Mouse (Mus musculus): Measurements from ENCODE around the gene Lmbr1. TPM values are rescaled to one million over a fixed set of nuclear protein-coding genes. Genes with fewer than 3 reads are reported as not detected.

Gene Lmbr1
- polyA plus RNA-seq, 1 experiment from 2014 or later = 42.8 TPM

DNA sequence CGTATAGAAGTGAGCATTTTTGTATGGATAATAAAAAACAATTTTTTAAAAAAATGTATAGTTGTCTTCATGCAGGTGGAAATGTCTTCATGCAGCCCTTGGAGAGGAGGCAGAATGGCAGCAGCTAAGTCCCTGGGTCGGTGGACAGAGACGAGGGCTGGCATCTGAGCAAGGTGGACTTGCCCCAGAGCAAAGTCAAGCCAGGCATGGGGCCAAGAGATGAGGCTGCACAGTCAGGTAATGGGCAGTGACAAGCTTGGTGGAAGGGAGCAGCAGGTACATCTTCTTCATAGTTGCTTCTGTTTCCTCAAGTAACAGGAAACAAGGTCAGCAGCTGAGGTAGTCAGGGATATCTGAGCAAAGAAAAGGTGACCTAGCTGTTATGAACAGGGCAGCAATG is 97.1 kb downstream of the Lmbr1 start:
- Histone ChIP-seq H3K27me3 (replicated peaks; ENCODE audit: control insufficient read depth, insufficient read depth, low read length) (no peaks in the 10 kb centered on the region), H3K4me2 (ENCODE audit: low read length) (no peak overlapping the region), H3K36me3 (ENCODE audit: control insufficient read depth, insufficient read depth, low read length) (no peaks in the 10 kb centered on the region), H3K9me3 (ENCODE audit: control insufficient read depth, low read length) (no peaks in the 10 kb centered on the region), H3K4me1 (ENCODE audit: control insufficient read depth, insufficient read depth, low read depth, low read length) (no peaks in the 10 kb centered on the region), H3K27ac (ENCODE audit: low read depth, low read length) (no peak overlapping the region), H3K9ac (ENCODE audit: low read depth, low read length) (no peak overlapping the region), H3K4me3 (ENCODE audit: low read length) (no peak overlapping the region)
- ATAC-seq = no peak
- WGBS = 88% methylated on average over 3 of the region's 3 CpGs

DNA sequence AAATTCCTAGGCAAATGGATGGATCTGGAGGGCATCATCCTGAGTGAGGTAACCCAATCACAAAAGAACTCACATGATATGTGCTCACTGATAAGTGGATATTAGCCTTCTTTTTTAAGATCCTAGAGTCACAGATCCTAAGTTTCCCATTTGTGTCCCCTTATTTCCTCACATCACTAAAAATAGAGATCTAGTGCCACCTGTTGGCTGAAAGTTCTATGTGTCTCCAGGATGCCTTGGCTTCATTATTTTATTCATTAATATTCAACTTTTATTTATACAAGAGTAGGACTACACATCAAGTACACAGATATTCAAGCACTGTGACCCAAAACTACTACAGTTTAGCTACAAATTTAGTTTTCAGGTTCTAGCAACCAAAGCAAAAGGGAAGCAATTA is 103.4 kb downstream of the Lmbr1 start:
- no peak for ATAC-seq
- H3K4me2 ChIP-seq (ENCODE audit: low read length) = no peak overlapping the region
- no peak overlapping the region for H3K27ac ChIP-seq (ENCODE audit: low read depth, low read length)

DNA sequence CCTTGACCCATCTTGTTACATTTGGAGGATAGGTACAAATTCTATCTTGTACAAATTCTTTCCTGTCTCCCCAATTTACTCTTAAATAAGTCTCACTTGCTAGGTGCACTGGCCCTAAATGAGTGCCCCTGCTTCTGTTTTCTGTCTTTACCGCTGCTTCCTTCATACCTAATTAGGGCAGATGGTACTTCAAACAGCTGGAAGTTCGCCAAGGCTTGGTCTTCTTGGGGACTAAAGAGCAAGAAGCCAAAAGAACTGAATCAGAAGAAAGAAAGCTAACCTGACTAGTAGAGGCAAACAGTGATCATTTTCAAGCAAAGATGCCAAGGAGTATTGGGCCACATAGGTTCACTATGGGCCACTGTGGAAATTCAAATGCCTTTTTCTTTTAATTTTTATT is 104.8 kb downstream of the Lmbr1 start:
- no peak for ATAC-seq
- Histone ChIP-seq H3K4me1 (ENCODE audit: control insufficient read depth, insufficient read depth, low read depth, low read length) (no peaks in the 10 kb centered on the region), H3K27ac (ENCODE audit: low read depth, low read length) (no peak overlapping the region), H3K4me3 (ENCODE audit: low read length) (no peak overlapping the region), H3K36me3 (ENCODE audit: control insufficient read depth, insufficient read depth, low read length) (no peaks in the 10 kb centered on the region), H3K27me3 (replicated peaks; ENCODE audit: control insufficient read depth, insufficient read depth, low read length) (no peaks in the 10 kb centered on the region), H3K9me3 (ENCODE audit: control insufficient read depth, low read length) (no peaks in the 10 kb centered on the region), H3K4me2 (ENCODE audit: low read length) (no peak overlapping the region), H3K9ac (ENCODE audit: low read depth, low read length) (no peak overlapping the region)
- 64% methylated on average over 2 of the region's 2 CpGs for WGBS

More for the DNA sequence above, 103.4 kb downstream of the Lmbr1 start:
- no peaks in the 10 kb centered on the region for H3K27me3 ChIP-seq (replicated peaks; ENCODE audit: control insufficient read depth, insufficient read depth, low read length)
- H3K9me3 ChIP-seq (ENCODE audit: control insufficient read depth, low read length) = no peaks in the 10 kb centered on the region
- H3K4me1 ChIP-seq (ENCODE audit: control insufficient read depth, insufficient read depth, low read depth, low read length) = no peaks in the 10 kb centered on the region
- no peaks in the 10 kb centered on the region for H3K36me3 ChIP-seq (ENCODE audit: control insufficient read depth, insufficient read depth, low read length)
- no peak overlapping the region for H3K9ac ChIP-seq (ENCODE audit: low read depth, low read length)
- H3K4me3 ChIP-seq (ENCODE audit: low read length) = no peak overlapping the region

DNA sequence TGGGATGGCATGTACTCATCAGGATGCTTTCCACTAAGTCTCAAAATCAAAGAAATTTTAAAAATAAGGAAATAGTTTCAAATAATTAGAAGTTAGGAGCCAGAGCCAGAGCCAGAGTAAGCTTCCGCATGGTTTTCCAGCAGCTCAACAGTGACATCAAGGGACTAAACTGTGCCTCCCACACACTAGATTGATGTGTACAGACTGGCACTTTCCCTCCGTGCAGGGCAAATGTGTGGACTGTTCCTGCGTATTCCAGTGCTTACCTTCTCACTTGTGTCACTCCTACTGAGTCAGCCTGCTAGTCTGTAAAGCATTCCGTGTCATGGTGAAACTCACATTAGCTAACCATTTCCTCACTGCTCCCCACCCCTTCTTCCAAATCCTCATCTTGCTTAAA is 107.3 kb downstream of the Lmbr1 start:
- WGBS = 65% methylated on average over 4 of the region's 4 CpGs
- no peaks in the 10 kb centered on the region for H3K9me3 ChIP-seq (ENCODE audit: control insufficient read depth, low read length)
- no peak for ATAC-seq
- no peak overlapping the region for H3K9ac ChIP-seq (ENCODE audit: low read depth, low read length)
- H3K4me3 ChIP-seq (ENCODE audit: low read length) = no peak overlapping the region
- no peak overlapping the region for H3K27ac ChIP-seq (ENCODE audit: low read depth, low read length)
- no peaks in the 10 kb centered on the region for H3K36me3 ChIP-seq (ENCODE audit: control insufficient read depth, insufficient read depth, low read length)
- no peaks in the 10 kb centered on the region for H3K27me3 ChIP-seq (replicated peaks; ENCODE audit: control insufficient read depth, insufficient read depth, low read length)
- no peaks in the 10 kb centered on the region for H3K4me1 ChIP-seq (ENCODE audit: control insufficient read depth, insufficient read depth, low read depth, low read length)
- no peak overlapping the region for H3K4me2 ChIP-seq (ENCODE audit: low read length)

DNA sequence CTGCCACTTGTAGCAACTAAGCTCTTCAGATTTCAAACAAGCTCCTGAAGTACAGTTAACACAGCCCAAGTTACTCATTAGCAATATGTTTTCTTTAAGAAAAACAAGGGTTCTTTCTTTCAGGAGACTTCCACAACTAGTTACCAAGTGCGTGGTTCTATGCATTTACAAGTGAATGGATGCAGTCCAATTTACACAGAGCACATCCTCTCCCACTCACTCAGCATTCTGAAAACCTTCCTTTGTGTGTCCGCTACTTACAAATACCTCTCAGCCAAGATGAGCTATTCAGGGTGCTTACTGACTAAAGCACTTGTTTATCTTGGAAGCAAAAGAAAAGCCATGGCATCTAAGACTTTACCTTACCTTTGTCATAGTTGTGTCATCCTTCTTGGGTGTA is 124.3 kb downstream of the Lmbr1 start:
- Histone ChIP-seq H3K9ac (ENCODE audit: low read depth, low read length) (no peak overlapping the region), H3K9me3 (ENCODE audit: control insufficient read depth, low read length) (no peaks in the 10 kb centered on the region), H3K4me2 (ENCODE audit: low read length) (no peak overlapping the region), H3K36me3 (ENCODE audit: control insufficient read depth, insufficient read depth, low read length) (no peaks in the 10 kb centered on the region), H3K27me3 (replicated peaks; ENCODE audit: control insufficient read depth, insufficient read depth, low read length) (no peaks in the 10 kb centered on the region), H3K4me1 (ENCODE audit: control insufficient read depth, insufficient read depth, low read depth, low read length) (peaks cover 5% of the 10 kb centered on the region; the same call in 1 of the 2 replicates), H3K27ac (ENCODE audit: low read depth, low read length) (no peak overlapping the region), H3K4me3 (ENCODE audit: low read length) (no peak overlapping the region)
- no peak for ATAC-seq
- WGBS = 23% methylated on average over 2 of the region's 2 CpGs

DNA sequence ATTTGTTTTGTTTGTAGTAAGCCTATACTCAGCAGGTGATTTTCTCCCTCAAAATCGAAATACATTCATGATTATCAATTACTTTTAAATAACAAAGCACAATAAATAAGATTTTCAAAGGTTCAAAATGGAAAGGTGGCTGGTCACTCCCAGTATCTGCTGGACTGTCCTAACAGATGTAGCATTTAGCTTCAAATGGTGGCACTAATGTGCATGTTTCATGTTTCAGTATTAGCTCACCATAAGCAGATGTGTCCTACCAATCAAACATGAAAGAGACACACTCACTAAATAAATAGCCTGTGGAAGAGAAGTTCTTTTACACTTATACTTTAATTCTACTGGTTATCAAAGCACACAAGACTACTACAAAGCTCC is 126.7 kb downstream of the Lmbr1 start:
- 62% methylated on average over 1 of the region's 1 CpGs for WGBS
- Histone ChIP-seq H3K9me3 (ENCODE audit: control insufficient read depth, low read length) (no peaks in the 10 kb centered on the region), H3K4me1 (ENCODE audit: control insufficient read depth, insufficient read depth, low read depth, low read length) (peaks cover 5% of the 10 kb centered on the region; the same call in 1 of the 2 replicates), H3K9ac (ENCODE audit: low read depth, low read length) (no peak overlapping the region), H3K4me2 (ENCODE audit: low read length) (no peak overlapping the region), H3K4me3 (ENCODE audit: low read length) (no peak overlapping the region), H3K27me3 (replicated peaks; ENCODE audit: control insufficient read depth, insufficient read depth, low read length) (no peaks in the 10 kb centered on the region), H3K36me3 (ENCODE audit: control insufficient read depth, insufficient read depth, low read length) (no peaks in the 10 kb centered on the region), H3K27ac (ENCODE audit: low read depth, low read length) (no peak overlapping the region)
- ATAC-seq = no peak

DNA sequence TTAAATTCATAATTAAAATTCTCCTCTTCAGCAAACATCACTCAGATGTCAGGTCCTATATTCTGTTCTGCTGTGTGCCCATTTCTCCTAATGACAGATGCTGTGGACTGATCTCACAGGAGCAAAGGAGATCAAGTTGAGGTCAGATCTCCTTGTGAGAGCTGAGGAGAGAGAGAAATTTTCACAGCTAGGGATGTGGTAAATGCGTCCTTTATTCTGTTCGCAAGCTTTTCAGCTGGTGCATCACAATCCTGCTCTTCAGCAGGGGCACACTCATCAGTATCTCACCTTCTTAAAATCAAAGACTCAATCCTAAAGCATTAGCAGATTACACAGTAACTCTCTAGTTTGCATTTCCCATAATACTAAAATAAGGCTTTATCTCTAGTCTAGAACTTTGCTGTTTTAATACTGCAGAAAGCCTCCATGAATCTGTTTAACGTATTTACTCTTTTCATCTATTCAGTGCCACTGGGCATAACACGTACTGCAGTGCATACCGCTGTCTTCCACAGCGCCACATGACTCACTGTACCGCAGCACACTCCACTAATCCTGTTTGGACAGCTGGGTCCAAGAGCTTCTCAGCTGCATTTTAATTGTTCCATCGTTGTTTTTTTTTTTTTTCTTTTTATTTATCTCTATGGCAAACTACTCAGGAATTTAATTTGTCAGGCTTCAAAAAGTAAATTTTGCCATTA is 127.2 kb downstream of the Lmbr1 start:
- no peaks in the 10 kb centered on the region for H3K27me3 ChIP-seq (replicated peaks; ENCODE audit: control insufficient read depth, insufficient read depth, low read length)
- no peak overlapping the region for H3K4me3 ChIP-seq (ENCODE audit: low read length)
- no peaks in the 10 kb centered on the region for H3K36me3 ChIP-seq (ENCODE audit: control insufficient read depth, insufficient read depth, low read length)
- H3K4me1 ChIP-seq (ENCODE audit: control insufficient read depth, insufficient read depth, low read depth, low read length) = peaks cover 5% of the 10 kb centered on the region; the same call in 1 of the 2 replicates
- no peak overlapping the region for H3K4me2 ChIP-seq (ENCODE audit: low read length)
- no peak overlapping the region; the same call in 1 of the 2 replicates for H3K9ac ChIP-seq (ENCODE audit: low read depth, low read length)
- peak; percentile 81; the same call in 1 of the 2 replicates for ATAC-seq
- no peaks in the 10 kb centered on the region for H3K9me3 ChIP-seq (ENCODE audit: control insufficient read depth, low read length)
- WGBS = 16% methylated on average over 8 of the region's 8 CpGs
- no peak overlapping the region for H3K27ac ChIP-seq (ENCODE audit: low read depth, low read length)

DNA sequence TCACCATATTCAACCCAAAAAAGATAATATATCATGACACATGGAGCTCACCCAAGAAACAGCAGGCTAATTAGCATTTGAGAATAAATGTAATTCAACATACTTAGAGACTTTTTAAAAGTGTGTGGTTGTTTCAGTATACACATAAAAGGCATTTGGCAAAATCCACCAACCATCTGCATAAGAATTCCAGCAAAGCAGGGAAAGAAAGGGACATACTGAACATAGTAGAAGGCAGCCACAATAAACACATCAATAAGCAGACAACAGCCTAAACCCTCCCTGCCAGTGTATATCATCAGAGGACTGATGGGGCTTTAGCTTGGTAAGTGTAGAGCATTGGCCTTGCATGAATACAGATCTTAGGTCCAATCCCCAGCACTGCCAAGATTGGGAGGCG is 133.4 kb downstream of the Lmbr1 start:
- no peaks in the 10 kb centered on the region for H3K36me3 ChIP-seq (ENCODE audit: control insufficient read depth, insufficient read depth, low read length)
- H3K9me3 ChIP-seq (ENCODE audit: control insufficient read depth, low read length) = peaks cover 3% of the 10 kb centered on the region; the same call in 1 of the 2 replicates
- H3K4me2 ChIP-seq (ENCODE audit: low read length) = no peak overlapping the region
- no peak overlapping the region for H3K27ac ChIP-seq (ENCODE audit: low read depth, low read length)
- H3K27me3 ChIP-seq (replicated peaks; ENCODE audit: control insufficient read depth, insufficient read depth, low read length) = no peaks in the 10 kb centered on the region
- no peaks in the 10 kb centered on the region for H3K4me1 ChIP-seq (ENCODE audit: control insufficient read depth, insufficient read depth, low read depth, low read length)
- H3K4me3 ChIP-seq (ENCODE audit: low read length) = no peak overlapping the region
- no peak overlapping the region for H3K9ac ChIP-seq (ENCODE audit: low read depth, low read length)
- WGBS = 80% methylated on average over 1 of the region's 1 CpGs
- peak; percentile 37; the same call in 1 of the 2 replicates for ATAC-seq

DNA sequence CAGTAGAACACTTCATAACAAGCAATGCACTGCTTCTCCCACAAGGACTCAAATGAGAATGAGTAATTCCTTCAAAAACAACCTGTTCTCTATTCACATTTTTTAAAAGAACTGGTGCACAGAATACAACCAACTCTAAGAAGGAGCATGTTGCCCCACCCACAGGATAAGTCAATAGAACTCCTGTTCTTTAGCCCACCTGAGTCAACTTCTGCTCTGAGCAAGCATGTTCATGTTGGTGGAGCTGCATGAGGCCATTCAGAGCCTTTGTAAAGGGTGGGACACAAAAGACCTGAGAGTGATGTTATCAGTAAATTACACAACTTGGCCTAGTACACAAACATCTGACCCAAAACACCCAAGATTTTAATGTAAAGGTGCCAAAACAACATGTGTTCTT is 139.8 kb downstream of the Lmbr1 start:
- no peak overlapping the region for H3K4me3 ChIP-seq (ENCODE audit: low read length)
- no peaks in the 10 kb centered on the region for H3K36me3 ChIP-seq (ENCODE audit: control insufficient read depth, insufficient read depth, low read length)
- no peak for ATAC-seq
- peaks cover 3% of the 10 kb centered on the region; the same call in 1 of the 2 replicates for H3K9me3 ChIP-seq (ENCODE audit: control insufficient read depth, low read length)
- H3K27ac ChIP-seq (ENCODE audit: low read depth, low read length) = no peak overlapping the region
- H3K27me3 ChIP-seq (replicated peaks; ENCODE audit: control insufficient read depth, insufficient read depth, low read length) = no peaks in the 10 kb centered on the region
- no peaks in the 10 kb centered on the region for H3K4me1 ChIP-seq (ENCODE audit: control insufficient read depth, insufficient read depth, low read depth, low read length)
- no peak overlapping the region for H3K4me2 ChIP-seq (ENCODE audit: low read length)
- H3K9ac ChIP-seq (ENCODE audit: low read depth, low read length) = no peak overlapping the region

All from hindbrain, embryonic 16.5 days (tissue).